Mouse (Mus musculus): ENCODE data around the gene E030025P04Rik.
A peak's percentile ranks its signal among the peaks of the same experiment; 100 is the strongest.

Gene E030025P04Rik

GRCm38 (mm10) chr11:109144236-109144635, at the start of gene E030025P04Rik:
Gene E030025P04Rik (minus strand): TSS chr11:109144369.
- no peak for DNase-seq (ENCODE audit: low spot score in 2 of 2)

- peak; percentile 37 to 66 for DNase-seq (ENCODE audit: low spot score in 2 of 2)
These were observed 48.7 kb upstream of the E030025P04Rik start for GRCm38 (mm10) chr11:109192673-109193557.

DNA sequence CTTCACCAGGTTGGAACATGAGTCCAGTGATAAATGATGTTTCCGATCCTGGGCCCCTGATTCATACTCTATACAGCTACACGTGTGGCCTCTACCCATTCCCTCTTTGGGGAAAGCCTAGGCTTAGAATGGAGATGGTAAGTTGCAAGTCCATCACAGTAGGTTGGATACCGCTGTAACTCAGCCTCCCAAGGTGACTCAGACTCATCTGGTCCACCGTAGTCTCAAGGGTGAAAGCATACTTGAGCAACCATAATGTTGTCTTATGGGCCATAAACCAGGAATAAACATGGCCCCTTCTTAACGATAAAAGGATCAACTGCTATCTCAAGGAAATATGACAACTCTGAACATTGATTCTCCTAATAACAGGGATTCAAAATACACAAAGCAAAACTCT, 44.1 kb upstream of the E030025P04Rik start:
- DNase-seq (ENCODE audit: low spot score in 2 of 2) = no peak

- DNase-seq (ENCODE audit: low spot score in 2 of 2) = no peak
These were observed 43.5 kb upstream of the E030025P04Rik start for GRCm38 (mm10) chr11:109187631-109188184.

DNA sequence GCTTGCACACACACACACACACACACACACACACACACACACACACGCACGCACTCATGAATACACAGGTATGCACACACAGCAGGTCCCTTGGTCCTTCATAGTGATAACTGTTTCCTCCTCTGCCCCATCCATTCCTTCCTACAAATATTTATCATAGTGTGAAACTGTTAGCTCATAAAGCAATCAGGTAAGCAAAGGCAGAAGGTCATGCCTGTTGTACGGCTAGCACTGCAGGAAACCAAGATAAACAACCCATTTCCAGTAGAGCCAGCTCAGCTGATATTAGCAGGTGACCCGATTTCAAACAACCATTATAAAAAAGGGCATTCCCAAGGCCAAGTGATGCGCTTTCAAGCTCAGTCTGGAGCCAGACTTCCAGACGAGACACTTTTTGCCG, 36.9 kb upstream of the E030025P04Rik start:
- DNase-seq (ENCODE audit: low spot score in 2 of 2) = no peak

- DNase-seq (ENCODE audit: low spot score in 2 of 2) = no peak
These were observed 36.1 kb upstream of the E030025P04Rik start for GRCm38 (mm10) chr11:109180290-109180689.

DNA sequence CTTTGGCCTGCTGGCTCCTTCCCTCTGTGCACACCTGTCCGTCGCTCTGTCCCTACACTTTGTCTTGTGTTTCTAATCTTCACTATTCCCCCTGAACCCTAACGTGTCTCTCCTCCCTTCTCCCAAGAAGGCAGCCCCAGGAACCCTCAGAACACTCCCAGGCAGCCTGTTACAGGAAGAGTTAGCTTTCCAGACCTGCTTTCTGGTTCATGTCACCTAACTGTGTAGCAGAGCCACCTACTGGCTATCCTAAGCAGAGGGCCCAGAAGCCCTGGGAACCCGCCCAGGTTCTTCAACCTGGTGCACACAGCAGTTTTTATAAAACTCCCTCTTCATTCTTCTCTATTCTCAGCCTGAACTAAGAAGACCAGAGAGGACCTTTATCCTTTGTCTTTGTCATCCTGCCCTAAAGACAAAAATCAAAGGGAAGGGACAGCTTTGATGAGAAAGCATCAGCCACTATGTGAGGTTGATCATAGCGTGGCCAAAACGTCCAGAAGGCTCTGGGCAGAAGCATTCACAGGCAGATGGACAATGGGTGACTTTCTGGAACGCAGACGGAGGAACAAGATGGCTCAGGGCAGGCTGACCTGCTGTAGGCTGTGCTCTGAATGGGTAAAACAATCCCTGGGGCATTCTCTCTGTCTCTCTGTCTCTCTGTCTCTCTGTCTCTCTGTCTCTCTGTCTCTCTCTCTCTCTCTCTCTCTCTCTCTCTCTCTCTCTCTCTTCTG, 34.8 kb upstream of the E030025P04Rik start:
- DNase-seq (ENCODE audit: low spot score in 2 of 2) = peak in 1 of 2 experiments; percentile 48

DNA sequence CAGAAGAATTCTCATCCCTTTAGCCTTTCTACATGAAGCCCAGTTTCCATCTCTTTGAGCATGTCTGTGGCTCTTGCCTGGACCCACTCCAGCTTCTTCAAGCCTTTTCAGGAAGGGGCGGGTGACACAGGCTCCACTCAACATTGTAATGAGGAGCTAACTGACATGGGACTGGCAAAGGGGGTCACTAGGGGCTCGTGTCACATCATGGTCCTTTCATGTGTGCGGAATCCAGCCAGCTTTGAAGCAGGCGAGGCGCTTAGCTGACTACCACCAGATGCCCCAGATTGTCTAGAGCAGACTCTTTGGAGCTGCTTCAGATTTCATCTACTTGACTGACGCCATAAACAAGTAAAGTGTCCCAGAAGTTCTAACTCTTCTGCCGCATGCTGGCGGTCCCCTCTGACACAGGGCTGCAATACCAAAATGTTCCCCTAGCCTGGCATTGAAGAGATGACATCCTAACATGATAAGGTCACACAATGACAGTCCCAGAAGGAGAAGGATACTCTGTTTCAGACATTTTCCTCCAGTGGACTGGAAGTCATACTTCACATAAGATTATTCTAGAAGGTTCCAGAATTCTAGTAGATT, 31.3 kb upstream of the E030025P04Rik start:
- DNase-seq (ENCODE audit: low spot score in 2 of 2) = no peak

GRCm38 (mm10) chr11:109172224-109172623, 28.1 kb upstream of the E030025P04Rik start:
- DNase-seq (ENCODE audit: low spot score in 2 of 2) = no peak

GRCm38 (mm10) chr11:109170771-109171170, 26.6 kb upstream of the E030025P04Rik start:
- DNase-seq (ENCODE audit: low spot score in 2 of 2) = no peak

- no peak for DNase-seq (ENCODE audit: low spot score in 2 of 2)
These were observed 13.5 kb upstream of the E030025P04Rik start for GRCm38 (mm10) chr11:109157694-109158093.

GRCm38 (mm10) chr11:109144890-109145341, 747 bp upstream of the E030025P04Rik start:
- DNase-seq (ENCODE audit: low spot score in 2 of 2) = no peak

DNA sequence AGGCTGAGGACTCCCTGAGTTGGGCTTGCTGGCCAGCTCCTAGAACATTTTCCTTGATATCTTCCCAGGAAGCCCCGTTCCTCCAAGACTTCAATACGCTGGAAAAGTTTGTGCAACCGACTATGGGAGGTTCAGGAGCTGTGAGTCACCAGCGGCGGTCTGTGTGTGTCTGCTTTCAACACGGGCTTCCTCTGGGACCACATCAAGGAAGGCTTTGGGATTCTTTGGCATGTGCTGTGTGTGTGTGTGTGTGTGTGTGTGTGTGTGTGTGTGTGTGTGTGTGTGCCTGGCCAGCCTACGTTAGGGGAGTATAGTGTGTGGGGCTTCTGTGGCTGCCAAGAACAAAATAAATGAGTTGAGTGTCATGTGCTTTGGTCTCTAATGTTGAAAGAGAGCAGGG, 17.7 kb downstream of the E030025P04Rik start:
- no peak for DNase-seq (ENCODE audit: low spot score in 2 of 2)

DNA sequence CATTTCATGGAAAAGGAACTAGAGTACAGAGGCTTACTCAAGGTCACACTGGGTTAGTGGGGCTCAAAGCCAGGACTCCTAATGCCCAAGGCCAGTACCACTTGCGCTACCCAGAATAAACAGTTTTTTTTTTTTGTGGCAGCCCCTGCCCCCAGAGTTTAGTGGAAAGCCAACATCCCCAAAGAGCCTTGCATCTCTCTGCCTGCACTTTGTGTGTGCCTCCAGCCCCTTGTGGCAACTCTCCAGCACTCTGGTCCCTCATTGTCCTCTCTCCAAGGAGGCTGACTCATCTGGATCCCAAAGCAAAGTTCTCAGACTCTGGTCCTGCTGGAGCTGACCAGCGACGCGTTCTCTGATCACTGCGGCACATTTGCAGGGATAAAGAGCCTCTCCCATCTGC, 18.7 kb downstream of the E030025P04Rik start:
- peak in 1 of 2 experiments; percentile 16 for DNase-seq (ENCODE audit: low spot score in 2 of 2)

GRCm38 (mm10) chr11:109124284-109124683, 19.9 kb downstream of the E030025P04Rik start:
- no peak for DNase-seq (ENCODE audit: low spot score in 2 of 2)

DNA sequence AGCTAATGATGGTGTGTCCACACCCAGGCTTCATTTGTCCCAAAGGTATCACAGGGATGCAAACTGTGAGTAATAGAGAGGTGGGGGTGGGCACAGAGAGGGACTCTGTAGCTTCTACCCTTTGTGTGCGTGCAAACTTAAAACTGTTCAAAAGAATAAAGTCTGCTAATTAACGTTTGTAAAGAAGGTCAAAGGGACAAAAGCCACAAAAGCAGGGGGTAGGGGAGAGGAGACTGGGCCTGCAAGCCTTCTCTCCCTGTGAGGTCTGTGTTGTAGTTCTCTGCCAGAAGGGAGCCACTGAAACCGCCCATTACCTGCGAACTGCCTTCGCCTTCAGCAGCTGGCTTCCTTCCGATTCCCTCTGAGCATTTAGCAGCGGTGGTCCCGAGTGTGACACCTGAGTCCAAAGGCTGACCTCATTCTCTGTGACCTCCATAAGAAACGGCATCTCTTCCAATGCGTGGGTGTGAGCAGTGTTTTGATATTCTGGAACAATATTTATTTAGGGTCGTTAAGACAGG, 34.3 kb downstream of the E030025P04Rik start:
- DNase-seq (ENCODE audit: low spot score in 2 of 2) = no peak

DNA sequence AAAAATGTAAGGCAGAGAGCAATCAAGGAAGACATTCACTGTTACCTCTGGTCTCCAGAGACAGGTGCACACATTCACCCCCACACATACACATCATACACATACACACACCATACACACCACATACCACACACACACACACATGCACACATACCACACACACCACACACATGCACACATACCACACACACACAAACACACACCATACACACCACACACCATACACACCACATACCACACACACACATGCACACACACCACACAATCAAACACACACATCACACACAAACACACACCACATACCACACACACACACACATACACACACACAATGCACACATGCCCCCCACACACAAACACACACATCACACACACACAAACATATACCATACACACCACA, 35.1 kb downstream of the E030025P04Rik start:
- DNase-seq (ENCODE audit: low spot score in 2 of 2) = no peak

DNA sequence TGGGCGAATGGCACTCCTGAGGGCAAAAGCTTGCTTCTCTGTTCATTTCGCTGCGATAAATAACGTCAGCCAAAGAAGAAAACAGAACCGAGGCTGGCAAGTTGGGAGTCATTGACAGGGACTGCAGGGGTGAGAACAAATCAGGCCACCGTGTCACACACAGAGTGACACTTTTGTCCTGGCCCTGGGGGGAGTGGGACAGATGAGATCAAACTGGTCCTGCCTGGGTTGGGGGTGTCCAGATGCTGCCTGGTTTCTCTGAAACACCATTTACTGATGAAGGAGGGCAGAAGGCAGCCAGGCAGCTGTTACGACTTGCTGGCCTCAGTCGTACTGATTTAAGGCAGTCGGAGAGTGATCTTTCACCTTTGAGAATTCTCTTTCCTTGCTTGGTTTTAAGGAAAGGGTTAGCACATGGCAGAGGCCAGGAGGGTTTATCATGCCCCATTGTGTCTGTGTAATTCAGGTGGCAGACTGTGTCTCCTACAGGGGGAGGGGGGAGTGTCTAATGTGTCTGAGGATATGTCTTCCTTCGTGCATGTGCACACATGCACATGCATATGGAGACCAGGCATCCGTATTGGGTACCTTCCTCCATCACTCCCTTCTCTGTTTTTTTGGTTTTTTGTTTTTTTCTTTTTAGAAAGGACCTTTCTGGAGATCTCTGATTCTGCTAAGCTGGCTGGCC, 36.5 kb downstream of the E030025P04Rik start:
- no peak for DNase-seq (ENCODE audit: low spot score in 2 of 2)

DNA sequence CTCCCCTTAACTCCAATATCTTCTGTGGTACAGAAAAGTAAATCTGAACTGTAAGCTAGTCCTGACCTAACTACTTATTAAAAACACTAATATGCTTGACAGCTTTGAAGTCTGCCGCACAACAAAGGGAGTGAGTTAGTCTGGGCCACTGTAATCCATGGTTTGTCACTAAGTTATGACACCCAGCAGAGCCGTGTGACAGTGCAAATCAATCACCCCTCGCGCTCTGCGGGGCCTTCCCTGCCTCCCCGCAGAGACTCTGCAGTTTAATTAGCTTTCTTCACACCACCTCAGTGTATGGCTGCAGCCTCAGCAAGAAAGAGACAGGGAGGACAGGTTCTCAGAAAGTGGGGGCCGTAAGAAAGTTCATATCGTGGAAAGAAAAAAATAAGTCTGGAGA, 37.4 kb downstream of the E030025P04Rik start:
- DNase-seq (ENCODE audit: low spot score in 2 of 2) = no peak

- no peak for DNase-seq (ENCODE audit: low spot score in 2 of 2)
These were observed 38.0 kb downstream of the E030025P04Rik start for GRCm38 (mm10) chr11:109106181-109106580.

- no peak for DNase-seq (ENCODE audit: low spot score in 2 of 2)
These were observed 40.8 kb downstream of the E030025P04Rik start for GRCm38 (mm10) chr11:109103386-109103785.
